Mouse (Mus musculus) spleen, adult 10 weeks (tissue): ENCODE results near the gene Rnd1. TPM values are rescaled to one million over a fixed set of nuclear protein-coding genes. Genes with fewer than 3 reads are reported as not detected.

Source experiments
- polyA plus RNA-seq: library from polyadenylated mRNA; stranded (reverse); fragments of 350-450 nt; fragmentation: Illumina TruSeq; extraction: RNeasy Lipid Tissue Mini Kit (QIAGEN cat#74804); gene quantifications from one replicate; pipeline ENCODE4 v1.2.3, GENCODE M21; 2015; ENCODE audit warnings: low replicate concordance; ENCODE audit not compliant: insufficient read depth

Rnd1 gene
- 2.7 TPM for polyA plus RNA-seq

DNA sequence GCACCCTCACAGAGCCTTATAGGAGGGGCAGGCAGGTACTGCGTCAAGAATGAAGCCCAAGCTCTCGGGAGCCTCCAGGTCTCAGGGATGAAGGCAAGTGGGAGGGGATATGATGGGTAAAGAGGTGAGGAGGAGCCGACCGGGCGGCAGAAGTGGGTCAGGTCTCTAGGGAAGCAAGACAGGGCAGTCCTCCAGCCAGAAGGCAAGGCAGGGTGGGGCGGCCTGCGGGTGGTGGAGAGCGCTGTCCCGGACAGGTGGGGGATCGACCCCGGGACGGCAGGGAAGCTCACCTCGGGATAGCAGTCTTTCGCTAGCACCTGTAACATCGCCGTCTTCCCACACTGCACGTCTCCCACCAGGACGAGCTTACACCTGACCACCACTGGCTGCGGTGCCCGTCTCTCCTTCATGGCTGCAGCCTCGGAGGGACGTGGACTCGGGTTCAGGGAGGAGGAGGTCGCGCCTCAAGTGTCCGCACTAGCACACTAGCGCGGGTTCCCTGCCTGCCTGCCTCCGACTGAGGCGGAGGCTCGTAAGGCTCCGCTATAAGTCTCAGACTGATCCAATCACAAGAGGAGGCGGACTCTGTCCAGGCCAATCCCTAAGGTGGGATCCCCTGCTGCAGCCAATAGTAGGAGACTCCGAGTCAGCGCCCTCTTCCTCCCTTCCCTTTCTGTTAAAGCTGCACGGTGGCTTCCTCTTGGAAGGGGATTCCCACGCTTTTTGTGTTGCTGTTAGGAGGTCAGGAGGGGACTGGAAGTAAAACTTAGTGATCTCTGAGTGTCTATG, at the start of gene Rnd1:
Gene Rnd1 (minus strand): TSS at position 522 of the 789 bp plus-strand sequence.

GRCm38 (mm10) chr15:98707766-98708372, 30.6 kb upstream of the Rnd1 start, which contains the start of gene Ccdc65:
Gene Ccdc65, plus strand, starts transcription at chr15:98708207.

GRCm38 (mm10) chr15:98662567-98663545, 14.4 kb downstream of the Rnd1 start, which contains the start of gene Ddx23:
Gene Ddx23, minus strand, starts transcription at chr15:98662894.

GRCm38 (mm10) chr15:98630540-98630939, 46.7 kb downstream of the Rnd1 start, which contains the start of gene Cacnb3:
Gene Cacnb3, plus strand, starts transcription at chr15:98630840.

Other genes starting within 250 kb of the Rnd1 start
- not detected for gene Olfr282, start 246.2 kb downstream of the Rnd1 start, polyA plus RNA-seq
- gene Olfr281, start 224.9 kb downstream of the Rnd1 start, polyA plus RNA-seq = not detected
- gene OR5BS1P, start 207.6 kb downstream of the Rnd1 start, polyA plus RNA-seq = not detected
- 0.81 TPM for gene Lalba, start 194.7 kb downstream of the Rnd1 start, polyA plus RNA-seq
- gene Olfr279, start 185.1 kb downstream of the Rnd1 start, polyA plus RNA-seq = not detected
- gene Kansl2, start 143.2 kb downstream of the Rnd1 start, polyA plus RNA-seq = 76.0 TPM
- gene Ccnt1, start 106.5 kb downstream of the Rnd1 start, polyA plus RNA-seq = 72.8 TPM
- not detected for gene 4930415O20Rik, start 106.5 kb downstream of the Rnd1 start, polyA plus RNA-seq
- gene Adcy6, start 67.4 kb downstream of the Rnd1 start, polyA plus RNA-seq = 13.1 TPM
- gene Cacnb3, start 46.6 kb downstream of the Rnd1 start, polyA plus RNA-seq = 7.6 TPM
- gene Ddx23, start 14.6 kb downstream of the Rnd1 start, polyA plus RNA-seq = 48.5 TPM
- gene Ccdc65, start 30.7 kb upstream of the Rnd1 start, polyA plus RNA-seq = not detected
- gene Fkbp11, start 50.7 kb upstream of the Rnd1 start, polyA plus RNA-seq = 4.8 TPM
- gene Arf3, start 85.8 kb upstream of the Rnd1 start, polyA plus RNA-seq = 82.2 TPM
- gene Wnt10b, start 100.7 kb upstream of the Rnd1 start, polyA plus RNA-seq = 0.59 TPM
- gene Wnt1, start 112.4 kb upstream of the Rnd1 start, polyA plus RNA-seq = not detected
- 0.06 TPM for gene Ddn, start 132.0 kb upstream of the Rnd1 start, polyA plus RNA-seq
- gene Prkag1, start 154.1 kb upstream of the Rnd1 start, polyA plus RNA-seq = 104 TPM
- 76.8 TPM for gene Kmt2d, start 193.7 kb upstream of the Rnd1 start, polyA plus RNA-seq
- 18.7 TPM for gene Rhebl1, start 217.1 kb upstream of the Rnd1 start, polyA plus RNA-seq
- gene Dhh, start 221.1 kb upstream of the Rnd1 start, polyA plus RNA-seq = 0.55 TPM
- 64.6 TPM for gene Lmbr1l, start 240.8 kb upstream of the Rnd1 start, polyA plus RNA-seq